Mouse (Mus musculus) spleen, postnatal 10 days (tissue): ENCODE measurements around the gene Thsd1.

Experiments used
- DNase-seq, 2 experiments: peaks; one replicate each; pipeline ENCODE4 v3.0.0; 2021 to 2022; ENCODE audit warnings: low spot score in 2 of 2

The Thsd1 gene

GRCm38 (mm10) chr8:22227061-22227877, at the start of gene Thsd1:
Gene Thsd1, plus strand, starts transcription at chr8:22227313.
- peak in 1 of 2 experiments; percentile 42 for DNase-seq

GRCm38 (mm10) chr8:22184884-22185283, 42.2 kb upstream of the Thsd1 start:
- peak; percentile 48 to 70 for DNase-seq

GRCm38 (mm10) chr8:22185431-22186397, 41.4 kb upstream of the Thsd1 start, which contains the start of gene Ckap2:
Gene Ckap2, minus strand, starts transcription at chr8:22185819.
- peak; percentile 92 to 94 for DNase-seq

GRCm38 (mm10) chr8:22192660-22193431, 34.3 kb upstream of the Thsd1 start, which contains the start of gene Vps36:
Gene Vps36, plus strand, starts transcription at chr8:22192809.
- peak; percentile 92 to 94 for DNase-seq

GRCm38 (mm10) chr8:22193432-22194010, 33.6 kb upstream of the Thsd1 start:
- no peak for DNase-seq

- DNase-seq, result no peak
Observed at GRCm38 (mm10) chr8:22197914-22198313, 29.2 kb upstream of the Thsd1 start.

- DNase-seq, result no peak
Observed at GRCm38 (mm10) chr8:22199481-22199880, 27.6 kb upstream of the Thsd1 start.

GRCm38 (mm10) chr8:22207535-22207934, 19.6 kb upstream of the Thsd1 start:
- DNase-seq, result no peak

DNA sequence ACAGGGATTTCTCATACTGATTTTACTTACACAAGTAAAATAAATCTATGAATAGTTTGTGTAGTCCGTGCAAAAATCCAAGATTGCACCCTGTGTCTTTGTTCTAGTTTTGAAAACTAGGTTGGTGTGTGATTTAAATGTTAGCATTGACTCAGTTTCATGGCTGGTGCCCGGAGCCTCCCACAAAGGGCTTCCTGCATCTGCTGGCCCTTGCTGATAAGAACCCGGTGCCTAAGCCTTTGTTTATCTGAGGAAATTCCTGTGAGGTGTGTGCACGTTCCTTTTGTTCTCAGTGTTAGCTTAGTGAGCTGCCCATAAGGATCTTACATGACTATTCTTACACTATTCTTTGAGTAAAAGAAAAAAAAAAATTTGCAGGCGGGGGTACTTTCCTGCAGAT, 18.1 kb upstream of the Thsd1 start:
- no peak for DNase-seq

DNA sequence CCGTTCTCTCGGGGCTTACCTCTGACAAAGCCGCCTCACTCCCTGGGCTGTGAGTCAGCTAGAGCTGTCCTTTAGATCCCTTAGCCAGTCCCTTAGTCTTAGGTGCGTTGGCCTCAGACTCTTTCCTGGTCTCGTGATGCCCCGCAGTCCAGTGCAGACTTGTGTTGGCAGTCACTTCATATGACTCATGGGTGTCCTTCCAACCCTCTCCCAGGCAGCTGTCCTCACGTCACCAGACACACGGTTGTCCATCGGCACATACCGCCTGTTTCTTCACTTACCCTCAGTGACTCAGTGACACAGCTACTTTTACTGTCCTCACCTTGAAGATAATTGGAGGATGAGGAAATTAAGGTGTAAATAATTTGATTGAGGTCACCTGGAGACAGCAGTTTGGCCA, 12.3 kb upstream of the Thsd1 start:
- DNase-seq, result no peak

GRCm38 (mm10) chr8:22226361-22226760, 752 bp upstream of the Thsd1 start:
- no peak for DNase-seq

DNA sequence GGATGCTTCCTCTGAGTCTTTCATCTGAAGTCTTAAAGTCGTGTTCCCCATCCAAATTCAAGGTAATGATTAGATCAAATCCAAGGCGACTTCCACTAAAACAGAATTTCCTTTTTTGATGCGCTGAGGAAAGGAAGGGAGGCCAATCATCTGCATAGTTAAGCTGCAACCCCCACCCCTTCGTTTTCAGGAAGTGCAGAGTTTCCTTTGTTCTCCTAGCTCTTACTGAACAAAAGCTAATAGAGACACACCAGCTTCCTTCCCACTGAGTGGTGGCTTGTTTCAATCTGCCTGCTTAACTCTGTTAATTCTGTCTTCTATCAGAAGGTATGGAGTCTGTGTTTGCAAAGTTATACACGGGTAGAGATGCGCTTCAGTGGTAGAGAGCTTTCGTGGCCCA, 1.5 kb downstream of the Thsd1 start:
- no peak for DNase-seq

- no peak for DNase-seq
Observed at GRCm38 (mm10) chr8:22242986-22243385, 15.9 kb downstream of the Thsd1 start.

- no peak for DNase-seq
Observed at GRCm38 (mm10) chr8:22245663-22246062, 18.6 kb downstream of the Thsd1 start.

DNA sequence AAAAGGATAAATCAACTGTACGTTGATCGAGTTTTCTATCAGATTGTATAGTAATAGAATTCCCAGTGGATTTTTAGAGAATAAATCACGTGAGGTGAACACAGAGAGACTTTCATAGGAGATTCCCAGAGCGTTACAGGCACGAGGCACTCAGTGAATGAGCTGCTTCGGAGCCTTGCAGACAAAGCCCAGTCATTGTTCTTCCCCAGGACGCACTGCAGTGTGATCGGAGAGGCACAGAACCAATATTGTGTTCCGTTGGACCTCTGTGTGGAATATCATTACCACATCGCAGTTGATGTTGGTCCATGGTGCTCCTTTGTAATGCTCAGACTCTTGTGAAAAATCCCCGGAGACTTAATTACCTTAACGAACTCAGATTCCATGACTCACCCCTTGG, 20.8 kb downstream of the Thsd1 start:
- no peak for DNase-seq

- DNase-seq, result no peak
Observed at GRCm38 (mm10) chr8:22249080-22249479, 22.0 kb downstream of the Thsd1 start.

DNA sequence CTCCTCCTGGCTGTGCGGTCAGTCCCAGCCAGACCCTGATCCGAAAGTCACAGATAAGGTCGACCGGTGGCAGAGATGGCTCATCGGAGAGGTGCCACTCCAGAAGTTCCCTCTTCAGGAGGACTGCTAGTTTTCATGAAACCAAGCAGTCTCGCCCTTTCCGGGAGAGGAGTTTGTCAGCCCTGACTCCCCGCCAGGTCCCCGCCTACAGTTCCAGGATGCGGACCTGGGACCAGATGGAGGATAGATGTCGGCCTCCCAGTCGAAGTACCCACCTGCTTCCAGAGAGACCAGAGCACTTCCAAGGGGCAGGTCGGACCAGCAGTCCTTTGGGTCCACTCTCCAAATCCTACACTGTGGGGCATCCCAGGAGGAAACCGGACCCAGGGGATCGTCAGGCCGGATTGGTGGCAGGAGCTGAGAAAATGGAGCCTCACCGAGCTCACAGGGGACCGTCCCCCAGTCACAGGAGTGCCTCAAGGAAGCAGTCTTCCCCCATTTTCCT, 31.9 kb downstream of the Thsd1 start:
- DNase-seq, result no peak

DNA sequence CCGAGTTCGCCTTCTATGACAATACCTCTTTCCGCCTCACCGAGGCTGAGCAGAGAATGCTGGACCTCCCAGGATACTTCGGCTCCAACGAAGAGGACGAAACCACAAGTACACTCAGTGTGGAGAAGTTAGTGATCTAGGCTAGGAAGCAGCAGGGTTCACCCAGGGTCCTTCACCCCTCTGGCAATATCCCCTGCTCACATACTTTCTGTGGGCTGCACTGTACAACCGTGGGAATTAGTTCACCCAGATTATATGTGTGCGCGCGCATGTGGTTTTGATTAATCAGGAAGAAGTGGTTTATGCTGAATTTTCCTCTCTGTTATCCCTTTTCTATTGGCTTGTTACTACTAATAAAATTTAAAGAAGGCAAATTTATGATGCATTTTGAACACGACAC, 32.4 kb downstream of the Thsd1 start:
- no peak for DNase-seq

- no peak for DNase-seq
Observed at GRCm38 (mm10) chr8:22260091-22260722, 33.1 kb downstream of the Thsd1 start.

DNA sequence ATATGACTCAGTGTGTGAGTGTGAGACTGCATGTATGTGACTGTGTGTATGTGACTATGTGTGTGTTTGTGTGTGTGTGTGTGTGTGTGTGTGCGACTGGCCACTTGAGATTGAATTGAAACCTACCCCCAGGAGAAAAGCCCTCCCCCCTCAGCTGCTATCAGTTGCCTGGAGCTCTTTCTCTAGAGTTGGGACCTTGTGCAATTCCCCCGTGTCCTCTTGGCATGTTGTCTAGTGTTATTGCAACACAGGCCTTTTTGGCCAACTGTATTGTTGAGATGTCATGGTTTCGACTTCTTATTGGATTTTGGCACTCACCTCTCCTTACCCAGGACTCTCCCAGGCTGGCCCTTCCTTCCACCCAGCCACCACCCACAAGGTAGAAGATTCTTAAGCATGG, 35.2 kb downstream of the Thsd1 start:
- DNase-seq, result no peak

GRCm38 (mm10) chr8:22264292-22264691, 37.2 kb downstream of the Thsd1 start:
- no peak for DNase-seq
